Comparison of ENCODE assay signal across 23 mouse cellular contexts in the genomic region with DNA sequence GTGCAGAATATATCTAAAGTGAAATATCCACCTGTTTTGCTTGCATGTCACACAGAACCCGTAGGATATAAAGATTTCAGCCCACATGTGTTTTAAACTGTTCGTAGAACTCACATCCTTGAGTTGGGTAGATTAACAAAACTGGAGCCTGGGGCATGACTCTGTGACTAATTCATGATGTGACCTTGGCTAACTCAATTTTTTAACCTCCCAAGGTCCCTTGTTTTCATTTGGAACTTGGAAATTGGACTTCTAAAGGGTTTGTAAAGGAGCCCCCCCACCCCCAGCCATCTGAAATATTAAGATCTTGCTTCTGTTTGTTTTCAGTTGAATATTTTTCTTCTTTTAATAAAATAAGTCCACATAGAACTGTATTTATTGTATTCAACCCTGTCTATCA.
"Had no signal": no experiment of that assay in that cellular context is flagged by ENCODE, and none has a peak within 500 bp of the region (broad histone marks: within the 10 kb centered on the region; RNA-seq: fewer than 3 reads in every experiment).

No protein-coding gene starts in this region.

- ATAC-seq: hindbrain, postnatal 0 days; intestine, embryonic 16.5 days; liver, embryonic 12.5 days had no signal

- H3K4me3 ChIP-seq: heart, adult 2 months; heart, embryonic 13.5 days; heart, embryonic 15.5 days; hindbrain, embryonic 13.5 days; hindbrain, embryonic 15.5 days; left cerebral cortex, adult 2 months; limb, embryonic 13.5 days; limb, embryonic 15.5 days; liver, embryonic 12.5 days had no signal

- H3K4me2 ChIP-seq: heart, embryonic 11.5 days; heart, embryonic 13.5 days; heart, embryonic 15.5 days; hindbrain, embryonic 13.5 days; hindbrain, embryonic 15.5 days; limb, embryonic 13.5 days; limb, embryonic 15.5 days; liver, embryonic 12.5 days had no signal

- H3K4me1 ChIP-seq: heart, embryonic 13.5 days; heart, embryonic 15.5 days; hindbrain, embryonic 13.5 days; hindbrain, embryonic 15.5 days; liver, embryonic 12.5 days had no signal

- H3K27ac ChIP-seq: heart, adult 2 months; heart, embryonic 13.5 days; heart, embryonic 15.5 days; hindbrain, embryonic 13.5 days; hindbrain, embryonic 15.5 days; hindbrain, postnatal 0 days; left cerebral cortex, adult 2 months; limb, embryonic 13.5 days; limb, embryonic 15.5 days; liver, embryonic 12.5 days; liver, embryonic 14.5 days had no signal

- DNase-seq: gastrocnemius, postnatal 14 days; gastrocnemius, postnatal 36 days; heart, adult 11 months; heart, adult 2 months; heart, postnatal 14 days; heart, postnatal 36 days; kidney, adult 11 months; kidney, postnatal 10 days; kidney, postnatal 25 days; layer of hippocampus, adult 9-11 months; lung, adult 18-20 months had no signal

- H3K9me3 ChIP-seq: heart, embryonic 13.5 days; heart, embryonic 15.5 days; hindbrain, embryonic 13.5 days; hindbrain, embryonic 15.5 days; limb, embryonic 13.5 days; limb, embryonic 15.5 days; liver, embryonic 12.5 days had no signal

- H3K27me3 ChIP-seq: heart, embryonic 13.5 days; heart, embryonic 15.5 days; hindbrain, embryonic 13.5 days; hindbrain, embryonic 15.5 days; limb, embryonic 13.5 days; limb, embryonic 15.5 days; liver, embryonic 12.5 days had no signal

- H3K9ac ChIP-seq: heart, embryonic 13.5 days; heart, embryonic 15.5 days; hindbrain, embryonic 13.5 days; hindbrain, embryonic 15.5 days; limb, embryonic 13.5 days; limb, embryonic 15.5 days; liver, embryonic 12.5 days; liver, embryonic 14.5 days had no signal

- H3K36me3 ChIP-seq: heart, embryonic 13.5 days; heart, embryonic 15.5 days; hindbrain, embryonic 13.5 days; hindbrain, embryonic 15.5 days; limb, embryonic 13.5 days; limb, embryonic 15.5 days; liver, embryonic 12.5 days had no signal
